Mouse (Mus musculus): ENCODE measurements around the gene Zc3hav1l.
A peak's percentile ranks its signal among the peaks of the same experiment; 100 is the strongest.

Gene Zc3hav1l

DNA sequence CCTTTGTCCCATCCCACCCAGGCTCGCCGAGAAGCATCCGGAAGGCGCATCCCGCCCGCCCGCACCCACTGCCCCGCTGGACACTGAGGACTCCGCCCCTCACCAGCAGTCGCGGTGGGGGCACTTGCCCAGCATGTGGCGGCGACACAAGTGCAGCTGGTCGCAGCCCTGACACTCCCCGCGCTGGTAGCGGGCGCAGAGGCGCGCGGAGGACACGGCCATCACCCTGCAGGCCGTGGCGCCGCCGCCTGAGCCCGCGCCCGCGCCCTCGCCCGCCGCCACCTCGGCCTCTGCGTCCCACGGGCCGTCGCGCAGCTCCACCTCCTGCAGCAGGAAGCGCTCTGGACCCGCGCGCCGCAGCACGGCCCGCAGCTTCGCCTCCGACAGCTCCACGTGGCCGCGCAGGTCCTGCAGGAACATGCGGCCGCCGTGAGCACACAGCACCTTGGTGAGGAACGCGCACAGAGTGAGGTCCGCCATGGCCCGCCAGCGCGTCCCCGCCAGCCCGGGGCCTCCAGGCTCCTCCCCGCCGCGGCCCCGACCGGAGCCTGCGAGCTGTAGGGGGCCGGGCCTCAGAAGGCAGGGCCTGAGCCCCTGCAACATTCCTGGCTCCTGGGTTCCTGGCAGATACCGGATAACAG, at the start of gene Zc3hav1l:
TSS of gene Zc3hav1l (minus strand) at position 499 of the 641 bp plus-strand sequence.
- peak; percentile 35 to 70 for DNase-seq (ENCODE audit: low spot score in 2 of 2)

DNA sequence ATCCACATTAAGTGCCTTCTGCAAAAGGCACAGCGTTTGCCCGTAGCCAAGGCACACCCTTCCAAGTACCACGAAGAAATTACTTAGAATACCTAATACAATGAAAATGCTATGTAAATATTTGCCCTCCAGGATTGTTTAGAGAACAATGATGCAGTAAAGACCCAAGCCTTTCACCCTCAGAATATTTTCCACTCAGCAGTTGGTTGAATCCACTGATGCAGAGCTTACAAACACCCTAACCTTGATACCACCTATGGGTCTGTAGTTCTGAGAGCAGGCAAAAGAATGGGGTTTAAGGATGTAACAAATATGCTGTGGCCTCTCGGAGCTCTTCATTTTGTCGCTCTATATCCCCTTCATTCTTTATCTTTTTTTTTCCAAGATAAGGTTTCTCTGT, 48.8 kb upstream of the Zc3hav1l start:
- no peak for DNase-seq (ENCODE audit: low spot score in 2 of 2)

DNA sequence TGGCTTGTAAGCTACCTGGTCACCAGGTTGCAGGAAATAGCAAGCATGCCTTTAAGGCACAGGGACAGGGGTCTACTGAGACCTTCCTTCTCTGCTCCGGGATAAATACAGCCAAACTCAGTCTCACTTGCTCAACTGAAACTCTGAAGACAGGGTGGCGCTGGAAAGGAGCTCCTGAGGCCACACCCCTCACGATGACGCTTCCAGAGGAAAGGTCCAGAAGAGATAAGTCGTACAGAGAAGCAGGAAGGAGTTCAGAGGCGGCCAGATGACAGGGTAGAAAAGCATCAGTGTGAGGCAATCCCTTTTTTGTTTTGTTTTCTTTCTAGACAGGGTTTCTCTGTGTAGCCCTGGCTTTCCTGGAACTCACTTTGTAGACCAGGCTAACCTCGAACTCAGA, 46.7 kb upstream of the Zc3hav1l start:
- no peak for DNase-seq (ENCODE audit: low spot score in 2 of 2)

DNA sequence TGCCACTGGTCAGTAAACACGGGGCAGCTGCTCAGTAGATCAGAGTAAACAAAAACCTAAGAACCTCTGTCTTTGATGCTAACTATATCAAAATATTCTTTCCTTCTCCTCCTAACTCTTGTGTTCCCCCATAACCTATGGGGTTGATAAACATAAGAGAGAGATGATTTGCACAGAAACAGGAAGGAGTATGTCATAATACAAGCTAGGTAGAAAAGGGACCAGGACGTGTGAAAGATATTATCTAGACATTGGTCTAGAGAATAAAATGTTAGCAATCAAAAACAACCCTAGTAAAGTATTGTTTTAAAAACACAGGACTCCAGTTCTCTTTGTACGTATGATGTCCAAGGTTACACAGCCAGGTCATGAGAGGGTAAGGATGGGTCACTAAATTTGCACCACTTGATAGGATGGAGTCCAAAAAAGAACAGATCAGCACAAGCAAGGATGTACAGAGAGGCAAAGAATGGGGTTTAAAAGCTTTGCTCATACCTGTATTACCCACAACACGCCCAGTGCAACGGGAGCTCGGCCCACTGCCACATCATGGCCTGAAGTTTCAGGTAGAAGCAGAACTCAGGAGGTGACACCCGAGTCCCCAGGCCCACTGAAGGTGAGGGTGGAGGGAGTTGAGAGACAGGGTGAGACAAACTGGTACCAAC, 45.1 kb upstream of the Zc3hav1l start:
- no peak for DNase-seq (ENCODE audit: low spot score in 2 of 2)

DNA sequence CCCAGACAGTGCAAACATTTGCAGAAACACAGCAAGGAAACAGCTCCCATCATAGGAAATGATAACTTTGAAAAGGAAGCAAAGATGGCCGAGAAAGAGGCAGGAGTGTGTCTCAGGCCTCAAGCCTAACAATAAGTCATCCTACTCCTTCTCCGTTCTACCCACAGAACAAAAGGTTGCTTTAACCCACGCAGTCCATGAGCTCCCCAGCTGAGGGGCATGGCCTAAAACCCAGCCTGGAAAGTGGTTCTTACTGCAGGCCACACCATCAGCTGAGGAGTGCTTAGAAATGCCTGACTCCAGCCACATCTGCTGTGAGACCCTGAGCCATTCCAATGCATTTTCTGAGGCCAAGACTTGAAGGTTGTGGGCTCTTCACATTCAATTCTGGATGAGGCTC, 44.5 kb upstream of the Zc3hav1l start:
- DNase-seq (ENCODE audit: low spot score in 2 of 2), result no peak

DNA sequence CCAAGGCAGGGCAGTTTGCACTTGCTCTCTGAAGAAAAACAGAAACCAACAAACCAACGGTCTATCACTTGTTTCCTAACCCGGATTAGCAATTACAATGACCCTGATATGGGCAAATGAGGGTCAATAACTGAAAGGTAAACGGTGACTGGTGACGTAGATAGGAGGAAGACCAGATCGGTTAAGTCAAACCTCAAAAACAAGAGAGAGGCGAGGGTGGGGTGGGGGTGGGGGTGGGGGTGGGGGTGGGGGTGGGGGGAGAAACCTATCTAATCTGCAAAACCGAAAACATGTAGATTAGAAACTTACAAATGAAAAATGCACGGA, 43.6 kb upstream of the Zc3hav1l start:
- no peak for DNase-seq (ENCODE audit: low spot score in 2 of 2)

DNA sequence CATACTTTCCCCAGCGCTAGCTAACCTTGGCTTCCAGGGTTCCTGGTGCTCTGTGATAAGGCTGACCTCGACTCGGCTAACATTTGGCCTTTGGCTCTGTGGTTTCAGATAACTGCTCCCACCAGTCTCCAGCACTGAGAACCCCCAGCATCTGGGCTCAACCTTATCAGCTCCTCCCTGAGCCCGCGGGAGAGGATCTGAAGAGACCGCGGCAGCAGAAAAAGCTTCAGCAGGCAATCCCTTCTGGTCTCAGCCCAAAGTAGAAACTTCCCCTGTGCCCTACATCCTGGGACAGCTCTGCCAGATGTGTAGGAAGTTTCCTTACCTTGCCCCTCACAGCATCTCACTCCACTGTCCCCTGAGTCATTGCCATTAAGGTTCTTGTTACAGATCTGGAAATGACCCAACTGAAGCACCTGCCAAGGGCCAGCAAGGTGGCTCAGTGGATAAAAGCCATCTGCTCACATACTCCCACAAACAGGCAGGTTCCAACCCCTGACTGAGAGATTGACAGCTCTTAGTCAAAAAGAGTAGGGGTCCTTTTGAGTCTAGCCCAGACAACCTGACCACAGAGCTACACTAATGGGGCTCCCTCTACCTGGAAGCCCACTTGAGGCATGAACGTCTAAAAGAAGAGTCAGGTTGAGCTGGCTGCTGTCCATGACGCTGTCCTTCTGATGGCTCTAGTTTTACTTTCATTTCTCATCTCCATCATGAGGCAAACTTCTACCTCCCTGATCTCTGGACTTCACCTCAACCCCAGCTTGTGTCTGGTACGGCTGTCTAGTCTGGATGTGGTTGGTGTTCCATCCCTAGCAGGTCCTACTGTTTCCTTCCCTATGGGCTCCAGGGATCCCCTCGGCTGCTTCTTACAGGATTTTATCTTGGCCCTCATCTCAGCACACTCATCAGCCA, 42.9 kb upstream of the Zc3hav1l start:
- DNase-seq (ENCODE audit: low spot score in 2 of 2), result no peak

DNA sequence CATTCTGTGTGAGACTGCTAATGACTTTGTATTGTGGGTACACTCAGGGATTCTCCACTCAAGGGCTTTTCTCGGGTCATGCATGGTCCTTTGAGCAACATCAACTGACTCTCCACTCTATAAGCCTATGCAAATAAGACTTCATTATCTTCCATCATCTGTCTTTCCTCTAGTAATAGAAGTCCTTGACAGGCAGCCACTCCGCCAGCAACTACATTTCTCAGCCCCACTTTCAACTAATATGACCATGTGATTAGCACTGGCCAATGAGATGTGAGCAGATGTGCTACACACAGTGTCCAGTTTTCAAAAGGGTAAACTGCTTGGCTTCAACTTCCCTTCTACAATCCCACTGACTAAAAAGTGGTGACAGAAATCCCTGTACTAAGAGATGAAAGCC, 40.0 kb upstream of the Zc3hav1l start:
- no peak for DNase-seq (ENCODE audit: low spot score in 2 of 2)

DNA sequence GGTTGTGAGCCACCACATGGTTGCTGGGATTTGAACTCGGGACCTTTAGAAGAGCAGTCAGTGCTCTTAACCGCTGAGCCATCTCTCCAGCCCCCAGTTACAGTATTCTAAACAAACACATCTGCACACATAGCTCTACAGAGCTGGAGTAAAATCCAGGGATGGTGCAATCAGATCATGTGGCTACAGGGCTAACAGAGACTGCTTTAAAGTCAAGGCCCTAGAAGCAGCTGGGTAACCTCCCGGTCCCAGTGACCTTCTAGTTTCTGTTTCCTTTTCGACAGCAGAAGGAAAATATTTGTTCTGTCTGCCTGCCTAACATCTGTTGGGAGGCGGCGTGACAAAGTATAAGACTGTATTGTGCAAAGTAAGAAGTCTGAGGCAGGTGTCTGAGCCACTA, 38.9 kb upstream of the Zc3hav1l start:
- no peak for DNase-seq (ENCODE audit: low spot score in 2 of 2)

DNA sequence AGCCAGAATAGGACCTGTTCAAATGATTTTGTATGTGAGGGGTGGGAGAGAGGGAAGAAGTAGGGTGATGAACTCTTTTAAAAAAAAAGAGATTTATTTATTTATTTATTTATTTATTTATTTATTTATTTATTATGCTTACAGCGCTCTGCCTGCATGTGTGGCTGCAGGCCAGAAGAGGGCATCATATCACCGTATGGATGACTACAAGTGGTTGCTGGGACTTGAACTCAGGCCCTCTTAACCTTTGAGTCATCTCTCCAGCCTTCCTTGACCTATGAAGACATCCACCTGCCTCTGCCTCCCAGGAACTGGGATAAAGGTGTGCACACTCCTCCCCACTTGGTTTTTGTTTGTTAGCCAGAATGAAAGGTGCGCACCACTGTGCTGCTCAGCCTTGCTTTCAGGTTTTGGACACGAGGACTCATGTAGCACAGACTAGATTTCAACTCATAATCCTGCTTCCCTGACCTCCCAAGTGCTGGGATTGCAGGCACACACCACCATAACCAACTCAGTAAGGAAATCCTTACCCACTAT, 38.2 kb upstream of the Zc3hav1l start:
- no peak for DNase-seq (ENCODE audit: low spot score in 2 of 2)

DNA sequence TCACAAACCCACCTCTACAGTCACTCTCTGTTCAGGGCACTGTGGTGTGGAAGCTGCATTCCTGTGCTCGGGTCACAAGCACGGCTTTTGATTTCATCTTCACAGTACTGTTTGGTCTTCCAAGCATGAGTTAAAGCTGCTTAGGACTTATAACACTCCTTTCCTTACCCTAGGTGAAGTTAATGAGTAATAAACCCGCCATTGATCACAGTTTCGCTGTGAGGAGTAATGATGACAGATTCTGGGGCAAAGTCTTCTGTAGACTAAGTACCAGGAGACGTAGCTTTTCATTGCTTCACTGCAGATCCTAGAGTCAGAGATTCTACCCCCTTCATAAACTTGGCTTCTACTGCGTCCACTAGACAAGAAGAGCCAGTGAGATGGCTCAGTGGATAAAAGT, 36.2 kb upstream of the Zc3hav1l start:
- no peak for DNase-seq (ENCODE audit: low spot score in 2 of 2)

DNA sequence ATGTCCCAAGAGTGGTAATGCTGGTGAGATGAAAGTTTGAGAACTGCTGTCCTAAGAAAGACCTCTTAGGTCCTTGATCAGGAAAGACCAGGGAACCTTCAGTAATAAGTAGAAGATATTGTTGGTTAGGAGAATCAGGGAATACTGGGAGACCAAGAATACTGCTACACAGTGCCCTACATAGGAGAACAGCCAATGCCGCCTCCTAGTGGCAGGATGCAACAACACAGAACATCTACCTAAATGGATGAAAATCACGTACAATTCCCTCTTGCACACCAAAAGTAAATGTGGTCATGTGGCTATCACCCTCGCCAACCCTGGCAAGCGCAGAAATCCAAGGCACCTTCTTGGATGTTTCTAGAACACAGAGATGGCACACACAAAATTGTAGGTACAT, 27.5 kb upstream of the Zc3hav1l start:
- peak in 1 of 2 experiments; percentile 49 for DNase-seq (ENCODE audit: low spot score in 2 of 2)

DNA sequence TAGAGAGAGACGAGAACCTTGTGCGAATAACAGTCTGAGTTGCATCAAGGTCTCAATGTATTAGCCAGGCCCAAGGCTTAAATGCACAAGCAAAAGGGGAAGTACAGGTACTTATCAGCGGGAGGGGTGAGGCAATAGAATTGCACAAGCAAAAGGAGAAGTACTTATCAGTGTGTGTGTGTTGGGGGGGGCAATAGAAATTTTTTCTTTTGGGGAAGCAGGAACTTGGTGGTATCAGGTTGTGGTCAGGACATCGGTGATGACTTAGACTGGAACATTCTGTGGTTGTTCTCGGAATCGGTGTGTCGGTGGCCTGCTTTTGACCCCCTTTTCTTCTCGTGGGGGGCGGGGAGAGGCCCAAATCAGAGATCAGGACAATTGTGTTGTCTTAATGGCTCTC, 21.6 kb upstream of the Zc3hav1l start:
- DNase-seq (ENCODE audit: low spot score in 2 of 2), result no peak

DNA sequence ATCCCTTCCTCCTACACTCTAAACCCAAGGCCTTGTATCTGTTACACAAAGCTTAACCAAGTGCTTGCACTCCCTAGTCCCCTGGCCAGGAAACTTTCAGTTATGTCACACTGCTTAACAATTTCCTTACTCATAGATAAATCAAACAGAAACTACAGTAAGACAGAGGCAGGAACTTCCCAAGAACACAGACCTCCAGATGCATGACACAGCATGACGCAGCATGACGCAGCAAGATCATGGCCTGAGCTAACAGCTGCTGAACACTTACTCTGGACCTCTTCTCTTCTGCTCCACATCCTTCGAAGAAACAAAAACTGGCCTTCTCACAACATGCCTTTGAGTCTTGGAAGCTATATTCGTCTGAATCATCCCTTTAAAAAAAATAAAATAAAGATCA, 17.0 kb upstream of the Zc3hav1l start:
- DNase-seq (ENCODE audit: low spot score in 2 of 2), result no peak

DNA sequence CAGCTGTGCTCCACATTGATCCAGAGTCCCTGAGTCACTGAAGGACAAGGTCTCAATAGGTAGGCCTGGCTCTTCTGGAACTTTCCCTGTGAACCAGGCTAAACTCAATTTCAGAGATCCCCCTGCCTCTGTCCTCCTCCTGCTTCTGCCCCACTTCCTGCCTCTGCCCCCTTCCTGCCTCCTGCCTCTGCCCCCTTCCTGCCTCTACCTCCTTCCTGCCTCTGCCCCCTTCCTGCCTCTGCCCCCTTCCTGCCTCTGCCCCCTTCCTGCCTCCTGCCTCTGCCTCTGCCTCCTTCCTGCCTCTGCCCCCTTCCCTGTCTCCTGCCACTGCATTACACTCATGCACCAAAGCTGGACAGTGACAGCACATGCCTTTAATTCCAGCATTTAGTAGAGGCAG, 10.7 kb upstream of the Zc3hav1l start:
- no peak for DNase-seq (ENCODE audit: low spot score in 2 of 2)

DNA sequence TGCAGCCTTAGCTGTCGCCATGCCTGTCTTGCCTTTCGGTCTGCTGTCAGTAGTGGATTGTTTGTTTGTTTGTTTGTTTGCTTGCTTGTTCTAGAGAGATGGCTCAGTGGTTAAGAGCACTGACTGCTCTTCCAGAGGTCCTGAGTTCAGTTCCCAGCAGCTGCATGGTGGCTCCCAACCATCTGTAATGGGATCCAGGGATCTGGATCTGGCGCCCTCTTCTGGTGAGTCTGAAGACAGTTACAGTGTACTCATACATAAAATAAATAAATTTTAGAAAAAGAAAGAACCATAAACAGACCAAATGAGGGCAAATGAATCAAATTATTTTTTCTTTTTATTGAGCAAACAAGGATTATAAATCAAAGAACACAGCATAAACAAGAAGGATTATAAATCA, 5.9 kb upstream of the Zc3hav1l start:
- no peak for DNase-seq (ENCODE audit: low spot score in 2 of 2)

DNA sequence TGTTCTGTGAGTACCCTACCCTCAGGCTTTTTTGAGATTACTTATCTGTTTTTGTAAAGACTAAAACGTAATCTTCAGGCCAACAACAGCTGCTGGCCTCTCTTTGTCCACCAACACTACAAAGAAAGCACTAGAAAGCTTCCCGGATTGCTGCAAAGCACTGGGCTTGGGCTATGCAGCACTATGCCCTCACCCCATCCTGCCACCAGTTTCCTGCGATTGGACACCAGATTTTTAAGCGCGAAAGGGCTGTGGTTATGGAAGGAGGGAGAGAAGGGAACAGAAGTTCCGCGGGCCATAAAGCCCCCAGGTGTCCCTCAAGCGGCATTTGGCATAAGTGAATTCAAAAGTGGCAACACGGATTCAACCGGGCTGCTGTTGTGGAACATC, 818 bp downstream of the Zc3hav1l start:
- peak in 1 of 2 experiments; percentile 29 for DNase-seq (ENCODE audit: low spot score in 2 of 2)

DNA sequence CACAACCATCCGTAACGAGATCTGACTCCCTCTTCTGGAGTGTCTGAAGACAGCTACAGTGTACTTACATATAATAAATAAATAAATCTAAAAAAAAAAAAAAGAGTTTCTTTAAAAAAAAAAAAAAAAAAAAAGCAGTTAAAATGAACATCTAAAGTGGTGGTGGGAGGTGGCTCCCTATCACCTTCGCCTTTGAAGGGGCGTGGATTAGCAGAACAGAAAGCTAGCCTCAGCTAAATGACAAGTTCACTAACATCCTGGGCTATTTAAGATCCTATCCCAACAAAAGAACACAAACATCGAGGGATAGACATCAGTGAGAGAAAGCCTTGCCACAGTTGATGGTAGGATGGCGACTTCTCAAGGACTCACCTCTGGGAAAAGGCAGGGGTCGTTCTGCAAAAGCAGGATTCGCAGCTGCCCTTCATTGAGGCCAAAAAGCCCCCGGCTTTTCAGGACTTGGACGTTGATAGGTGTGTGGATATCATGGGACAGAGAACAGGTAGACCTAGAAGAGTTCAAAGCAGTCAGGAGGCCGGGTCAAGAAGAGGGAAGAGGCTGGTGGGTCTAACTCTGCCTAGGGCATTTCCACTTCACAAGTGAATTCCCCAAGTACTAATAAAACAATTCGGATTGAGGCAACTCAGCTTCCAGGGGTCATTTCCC, 1.3 kb downstream of the Zc3hav1l start:
- peak in 1 of 2 experiments; percentile 5 for DNase-seq (ENCODE audit: low spot score in 2 of 2)

DNA sequence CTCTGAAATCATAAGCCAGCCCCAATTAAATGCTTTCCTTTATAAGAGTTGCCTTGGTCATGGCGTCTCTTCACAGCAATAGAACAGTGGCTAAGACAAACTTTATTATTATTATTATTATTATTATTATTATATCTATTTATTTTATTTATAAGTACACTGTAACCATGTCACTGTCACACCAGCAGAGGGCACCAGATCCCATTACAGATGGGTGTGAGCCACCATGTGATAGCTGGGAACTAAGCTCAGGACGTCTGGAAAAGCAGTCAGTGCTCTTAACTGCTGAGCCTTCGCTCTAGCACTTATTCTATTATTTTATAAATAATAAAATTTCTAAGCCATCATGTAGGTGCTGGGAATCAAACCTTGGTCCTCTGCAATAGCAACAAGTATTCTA, 5.4 kb downstream of the Zc3hav1l start:
- DNase-seq (ENCODE audit: low spot score in 2 of 2), result no peak

DNA sequence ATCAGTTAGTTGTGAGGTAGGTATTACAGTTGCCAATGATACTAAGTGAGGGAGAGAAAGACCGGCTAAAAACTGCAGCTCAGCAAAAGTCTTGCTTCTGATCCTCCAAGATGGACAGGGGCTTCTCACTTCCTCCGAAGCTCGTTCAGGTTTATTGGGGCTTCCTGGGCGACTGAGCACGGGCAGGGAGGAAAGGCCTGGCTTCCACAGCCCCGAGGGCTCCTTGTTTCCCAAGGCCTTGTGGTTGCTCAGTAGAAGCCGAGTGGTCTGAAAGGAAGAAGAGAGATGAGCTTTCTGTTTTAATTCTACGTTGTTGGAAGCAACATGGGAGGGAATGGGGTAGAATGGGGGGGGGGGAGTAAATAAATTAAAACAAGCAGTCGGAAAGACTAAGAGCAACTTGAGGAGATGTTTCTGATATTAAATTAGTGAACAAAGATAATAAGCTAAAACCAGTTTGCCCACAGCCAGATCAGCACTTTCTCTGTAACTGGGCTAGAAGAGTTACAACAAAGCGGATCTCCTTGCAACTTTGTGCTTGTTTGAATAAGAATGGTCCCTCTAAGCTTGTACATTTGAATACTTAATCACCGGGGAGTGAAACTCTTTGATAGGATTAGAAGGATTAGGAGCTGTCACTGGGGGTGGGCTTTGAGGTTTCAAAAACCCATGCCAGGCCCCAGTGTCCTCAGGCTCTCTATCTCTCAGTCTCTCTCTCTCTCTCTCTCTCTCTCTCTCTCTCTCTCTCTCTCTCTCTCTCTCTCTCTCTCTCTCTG, 6.0 kb downstream of the Zc3hav1l start:
- DNase-seq (ENCODE audit: low spot score in 2 of 2), result no peak

DNA sequence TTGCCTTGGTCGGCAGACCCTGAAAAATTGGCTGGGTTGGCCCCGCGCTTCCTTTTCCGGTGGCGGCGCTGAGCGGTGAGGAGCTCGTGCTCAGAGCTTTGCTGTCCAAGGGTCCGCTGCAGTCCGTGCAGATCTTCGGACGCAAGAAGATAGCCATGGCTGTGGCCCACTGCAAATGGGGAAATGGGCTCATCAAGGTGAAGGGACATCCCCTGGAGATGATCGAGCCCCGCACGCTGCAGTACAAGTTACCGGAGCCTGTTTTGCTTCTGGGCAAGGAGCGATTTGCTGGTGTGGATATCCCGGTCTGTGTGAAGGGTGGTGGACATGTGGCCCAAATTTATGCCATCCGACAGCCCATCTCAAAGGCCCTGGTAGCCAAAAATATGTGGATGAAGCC, 14.6 kb downstream of the Zc3hav1l start:
- no peak for DNase-seq (ENCODE audit: low spot score in 2 of 2)
